Mouse (Mus musculus): ENCODE measurements around the gene Clec2d. TPM values are rescaled to one million over a fixed set of nuclear protein-coding genes. Genes with fewer than 3 reads are reported as not detected.
"Not testable (repeated sequence)": the region's sequence is repeated elsewhere in the genome, so short reads cannot be mapped to it uniquely, and the experiment has no call there.

Gene Clec2d
- polyA plus RNA-seq, 1 experiment: not detected

GRCm38 (mm10) chr6:129176621-129177020 is 3.8 kb upstream of the Clec2d start:
- no peaks in the 10 kb centered on the region for H3K27me3 ChIP-seq (ENCODE audit: control insufficient read depth, insufficient read depth, low read length, poor library complexity, severe bottlenecking)
- TF ChIP-seq EP300 (IDR thresholded peaks at IDR 0.05; ENCODE audit: insufficient read depth, low read depth, low read length): no peak
- no peak for TF ChIP-seq CTCF (IDR thresholded peaks at IDR 0.05; ENCODE audit: low read depth, low read length)
- TF ChIP-seq POLR2A (IDR thresholded peaks at IDR 0.05; ENCODE audit: insufficient read depth, low read length): no peak

GRCm38 (mm10) chr6:129179281-129179680 is 1.1 kb upstream of the Clec2d start:
- no peak for TF ChIP-seq EP300 (IDR thresholded peaks at IDR 0.05; ENCODE audit: insufficient read depth, low read depth, low read length)
- no peak for TF ChIP-seq CTCF (IDR thresholded peaks at IDR 0.05; ENCODE audit: low read depth, low read length)
- no peak for TF ChIP-seq POLR2A (IDR thresholded peaks at IDR 0.05; ENCODE audit: insufficient read depth, low read length)
- Histone ChIP-seq H3K9ac (ENCODE audit: low read depth, poor library complexity, severe bottlenecking) (no peak overlapping the region), H3K27me3 (ENCODE audit: control insufficient read depth, insufficient read depth, low read length, poor library complexity, severe bottlenecking) (no peaks in the 10 kb centered on the region), H3K9me3 (replicated peaks; ENCODE audit: control insufficient read depth, insufficient read depth, low read length, poor library complexity, severe bottlenecking) (no peaks in the 10 kb centered on the region), H3K27ac (ENCODE audit: insufficient read depth, low read length) (no peak overlapping the region), H3K36me3 (ENCODE audit: control insufficient read depth, insufficient read depth, low read length, poor library complexity, severe bottlenecking) (no peaks in the 10 kb centered on the region), H3K4me3 (ENCODE audit: low read depth, low read length) (no peak overlapping the region), H3K4me1 (ENCODE audit: control insufficient read depth, insufficient read depth, low read length) (peaks cover 3% of the 10 kb centered on the region)

More at GRCm38 (mm10) chr6:129176621-129177020, 3.8 kb upstream of the Clec2d start:
- H3K4me1 ChIP-seq (ENCODE audit: control insufficient read depth, insufficient read depth, low read length): no peaks in the 10 kb centered on the region
- H3K9ac ChIP-seq (ENCODE audit: low read depth, poor library complexity, severe bottlenecking): no peak overlapping the region
- H3K27ac ChIP-seq (ENCODE audit: insufficient read depth, low read length): no peak overlapping the region
- H3K36me3 ChIP-seq (ENCODE audit: control insufficient read depth, insufficient read depth, low read length, poor library complexity, severe bottlenecking): no peaks in the 10 kb centered on the region
- no peak overlapping the region for H3K4me3 ChIP-seq (ENCODE audit: low read depth, low read length)
- 0 out of 2 replicates have a peak, but pooled peaks cover 5% of the 10 kb centered on the region for H3K9me3 ChIP-seq (replicated peaks; ENCODE audit: control insufficient read depth, insufficient read depth, low read length, poor library complexity, severe bottlenecking)

GRCm38 (mm10) chr6:129179831-129180230 is 584 bp upstream of the Clec2d start:
- not testable (repeated sequence) for H3K27ac ChIP-seq (ENCODE audit: insufficient read depth, low read length); H3K4me1 ChIP-seq (ENCODE audit: control insufficient read depth, insufficient read depth, low read length); H3K27me3 ChIP-seq (ENCODE audit: control insufficient read depth, insufficient read depth, low read length, poor library complexity, severe bottlenecking); H3K4me3 ChIP-seq (ENCODE audit: low read depth, low read length); H3K36me3 ChIP-seq (ENCODE audit: control insufficient read depth, insufficient read depth, low read length, poor library complexity, severe bottlenecking); H3K9me3 ChIP-seq (replicated peaks; ENCODE audit: control insufficient read depth, insufficient read depth, low read length, poor library complexity, severe bottlenecking); H3K9ac ChIP-seq (ENCODE audit: low read depth, poor library complexity, severe bottlenecking)

- Histone ChIP-seq H3K27me3 (ENCODE audit: control insufficient read depth, insufficient read depth, low read length, poor library complexity, severe bottlenecking) (no peaks in the 10 kb centered on the region), H3K36me3 (ENCODE audit: control insufficient read depth, insufficient read depth, low read length, poor library complexity, severe bottlenecking) (no peaks in the 10 kb centered on the region), H3K27ac (ENCODE audit: insufficient read depth, low read length) (no peak overlapping the region), H3K4me3 (ENCODE audit: low read depth, low read length) (no peak overlapping the region), H3K4me1 (ENCODE audit: control insufficient read depth, insufficient read depth, low read length) (peaks cover 3% of the 10 kb centered on the region), H3K9me3 (replicated peaks; ENCODE audit: control insufficient read depth, insufficient read depth, low read length, poor library complexity, severe bottlenecking) (no peaks in the 10 kb centered on the region), H3K9ac (ENCODE audit: low read depth, poor library complexity, severe bottlenecking) (no peak overlapping the region)
- no peak for TF ChIP-seq EP300 (IDR thresholded peaks at IDR 0.05; ENCODE audit: insufficient read depth, low read depth, low read length)
- TF ChIP-seq CTCF (IDR thresholded peaks at IDR 0.05; ENCODE audit: low read depth, low read length): no peak
- TF ChIP-seq POLR2A (IDR thresholded peaks at IDR 0.05; ENCODE audit: insufficient read depth, low read length): no peak
Measured at GRCm38 (mm10) chr6:129181249-129181648, 834 bp downstream of the Clec2d start.

- Histone ChIP-seq H3K9ac (ENCODE audit: low read depth, poor library complexity, severe bottlenecking) (no peak overlapping the region), H3K27ac (ENCODE audit: insufficient read depth, low read length) (no peak overlapping the region), H3K4me3 (ENCODE audit: low read depth, low read length) (no peak overlapping the region)
Measured at GRCm38 (mm10) chr6:129181683-129182082, 1.3 kb downstream of the Clec2d start.

GRCm38 (mm10) chr6:129182518-129182917 is 2.1 kb downstream of the Clec2d start:
- Histone ChIP-seq H3K36me3 (ENCODE audit: control insufficient read depth, insufficient read depth, low read length, poor library complexity, severe bottlenecking) (no peaks in the 10 kb centered on the region), H3K4me3 (ENCODE audit: low read depth, low read length) (no peak overlapping the region), H3K4me1 (ENCODE audit: control insufficient read depth, insufficient read depth, low read length) (peaks cover 3% of the 10 kb centered on the region), H3K9me3 (replicated peaks; ENCODE audit: control insufficient read depth, insufficient read depth, low read length, poor library complexity, severe bottlenecking) (no peaks in the 10 kb centered on the region), H3K27ac (ENCODE audit: insufficient read depth, low read length) (no peak overlapping the region), H3K27me3 (ENCODE audit: control insufficient read depth, insufficient read depth, low read length, poor library complexity, severe bottlenecking) (no peaks in the 10 kb centered on the region), H3K9ac (ENCODE audit: low read depth, poor library complexity, severe bottlenecking) (no peak overlapping the region)
- no peak for TF ChIP-seq CTCF (IDR thresholded peaks at IDR 0.05; ENCODE audit: low read depth, low read length)
- TF ChIP-seq EP300 (IDR thresholded peaks at IDR 0.05; ENCODE audit: insufficient read depth, low read depth, low read length): no peak
- no peak for TF ChIP-seq POLR2A (IDR thresholded peaks at IDR 0.05; ENCODE audit: insufficient read depth, low read length)

More at GRCm38 (mm10) chr6:129181683-129182082, 1.3 kb downstream of the Clec2d start:
- Histone ChIP-seq H3K27me3 (ENCODE audit: control insufficient read depth, insufficient read depth, low read length, poor library complexity, severe bottlenecking) (no peaks in the 10 kb centered on the region), H3K36me3 (ENCODE audit: control insufficient read depth, insufficient read depth, low read length, poor library complexity, severe bottlenecking) (no peaks in the 10 kb centered on the region), H3K4me1 (ENCODE audit: control insufficient read depth, insufficient read depth, low read length) (peaks cover 3% of the 10 kb centered on the region), H3K9me3 (replicated peaks; ENCODE audit: control insufficient read depth, insufficient read depth, low read length, poor library complexity, severe bottlenecking) (no peaks in the 10 kb centered on the region)
- no peak for TF ChIP-seq CTCF (IDR thresholded peaks at IDR 0.05; ENCODE audit: low read depth, low read length)
- TF ChIP-seq EP300 (IDR thresholded peaks at IDR 0.05; ENCODE audit: insufficient read depth, low read depth, low read length): no peak
- no peak for TF ChIP-seq POLR2A (IDR thresholded peaks at IDR 0.05; ENCODE audit: insufficient read depth, low read length)

- H3K36me3 ChIP-seq (ENCODE audit: control insufficient read depth, insufficient read depth, low read length, poor library complexity, severe bottlenecking); H3K9ac ChIP-seq (ENCODE audit: low read depth, poor library complexity, severe bottlenecking); H3K4me1 ChIP-seq (ENCODE audit: control insufficient read depth, insufficient read depth, low read length); H3K9me3 ChIP-seq (replicated peaks; ENCODE audit: control insufficient read depth, insufficient read depth, low read length, poor library complexity, severe bottlenecking); H3K4me3 ChIP-seq (ENCODE audit: low read depth, low read length); H3K27ac ChIP-seq (ENCODE audit: insufficient read depth, low read length); H3K27me3 ChIP-seq (ENCODE audit: control insufficient read depth, insufficient read depth, low read length, poor library complexity, severe bottlenecking): not testable (repeated sequence)
Measured at GRCm38 (mm10) chr6:129184001-129184400, 3.6 kb downstream of the Clec2d start.

Measured in ES-Bruce4 (cell line).